Mouse (Mus musculus) stomach, postnatal 0 days (tissue): ENCODE results near the gene Ascc1.

Experiments used
- CTCF ChIP-seq: IDR thresholded peaks from 2 replicates; pipeline ENCODE4 v1.5.1; 2016; ENCODE audit warnings: antibody characterized with exemption, low read depth, mild to moderate bottlenecking, moderate library complexity
- EP300 ChIP-seq: optimal IDR thresholded peaks from 2 replicates; pipeline ENCODE3; 2016; ENCODE audit warnings: antibody characterized with exemption

DNA sequence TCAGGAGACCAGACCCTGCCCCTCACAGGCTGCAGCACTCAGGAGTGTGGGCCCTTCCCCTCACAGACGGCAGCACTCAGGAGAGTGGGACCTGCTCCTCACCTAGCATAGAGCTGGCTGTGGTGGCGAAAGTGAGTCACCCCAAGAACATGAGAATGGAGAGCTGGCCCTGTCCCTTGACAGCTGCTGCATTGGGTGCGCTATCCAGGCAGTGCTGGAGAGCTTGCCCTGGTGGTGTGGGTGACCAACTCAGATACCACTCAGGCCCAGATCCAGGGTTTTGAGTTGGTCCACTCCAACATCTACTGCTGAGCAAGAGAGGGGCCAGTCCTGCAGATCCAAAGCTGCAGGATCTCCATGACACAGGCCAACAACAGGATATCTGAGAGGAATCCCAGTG lies 32.0 kb downstream of the Ascc1 start:
- TF ChIP-seq EP300 (no peak), CTCF (no peak)
